Mouse (Mus musculus): ENCODE results near the gene Nup50. TPM values are rescaled to one million over a fixed set of nuclear protein-coding genes. Genes with fewer than 3 reads are reported as not detected.

Nup50 gene
- polyA plus RNA-seq, 1 experiment, result 69.8 TPM

DNA sequence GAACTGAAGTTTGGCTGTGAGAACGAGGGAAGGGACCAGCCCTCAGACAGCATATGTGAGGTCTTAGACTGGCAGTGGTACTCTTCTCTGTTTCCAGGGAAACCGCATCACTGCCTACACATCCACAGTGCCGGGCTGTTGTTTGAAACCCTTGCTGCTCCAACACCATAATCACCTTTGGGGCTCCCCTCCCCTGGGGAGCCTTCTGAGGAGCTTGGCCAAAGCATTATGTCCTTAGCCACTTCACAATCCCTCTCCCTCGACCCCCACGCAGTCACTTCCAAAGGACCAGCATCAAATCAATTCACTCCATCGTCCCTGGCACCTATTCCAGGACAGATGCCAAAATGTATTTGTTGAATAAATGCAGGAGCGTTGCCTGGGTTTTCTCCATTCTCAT is 66.6 kb downstream of the Nup50 start:
- no peak for TF ChIP-seq CTCF (IDR thresholded peaks at IDR 0.05; ENCODE audit: low read depth, low read length)
- no peak for TF ChIP-seq EP300 (IDR thresholded peaks at IDR 0.05; ENCODE audit: insufficient read depth, low read depth, low read length)
- TF ChIP-seq POLR2A (IDR thresholded peaks at IDR 0.05; ENCODE audit: insufficient read depth, low read length), result no peak
- Histone ChIP-seq H3K9me3 (replicated peaks; ENCODE audit: control insufficient read depth, insufficient read depth, low read length, poor library complexity, severe bottlenecking) (no peaks in the 10 kb centered on the region), H3K4me3 (ENCODE audit: low read depth, low read length) (no peak overlapping the region), H3K36me3 (ENCODE audit: control insufficient read depth, insufficient read depth, low read length, poor library complexity, severe bottlenecking) (no peaks in the 10 kb centered on the region), H3K9ac (ENCODE audit: low read depth, poor library complexity, severe bottlenecking) (no peak overlapping the region), H3K27ac (ENCODE audit: insufficient read depth, low read length) (no peak overlapping the region), H3K27me3 (ENCODE audit: control insufficient read depth, insufficient read depth, low read length, poor library complexity, severe bottlenecking) (no peaks in the 10 kb centered on the region), H3K4me1 (ENCODE audit: control insufficient read depth, insufficient read depth, low read length) (no peaks in the 10 kb centered on the region)

Other genes starting within 250 kb of the Nup50 start
- 41.1 and 43.9 TPM in 2 replicates for gene Arhgap8, start 203.4 kb upstream of the Nup50 start, polyA plus RNA-seq (2011; ENCODE audit: insufficient read depth, insufficient read length, low read depth, missing spikeins)
- gene Phf21b, start 67.4 kb upstream of the Nup50 start, polyA plus RNA-seq (2011; ENCODE audit: insufficient read depth, insufficient read length, low read depth, missing spikeins), result 2.6 and 4.2 TPM in 2 replicates
- gene Gm29666, start 3.4 kb upstream of the Nup50 start, polyA plus RNA-seq (2011; ENCODE audit: insufficient read depth, insufficient read length, low read depth, missing spikeins), result 1.1 and 1.2 TPM in 2 replicates
- gene 5031439G07Rik, start 65.1 kb downstream of the Nup50 start, polyA plus RNA-seq (2011; ENCODE audit: insufficient read depth, insufficient read length, low read depth, missing spikeins), result 20.8 and 26.5 TPM in 2 replicates
- gene Upk3a, start 93.7 kb downstream of the Nup50 start, polyA plus RNA-seq (2011; ENCODE audit: insufficient read depth, insufficient read length, low read depth, missing spikeins), result not detected in 2 replicates
- 32.3 and 32.4 TPM in 2 replicates for gene Fam118a, start 105.5 kb downstream of the Nup50 start, polyA plus RNA-seq (2011; ENCODE audit: insufficient read depth, insufficient read length, low read depth, missing spikeins)
- 4.8 TPM in 2 replicates for gene Smc1b, start 208.6 kb downstream of the Nup50 start, polyA plus RNA-seq (2011; ENCODE audit: insufficient read depth, insufficient read length, low read depth, missing spikeins)
- gene Ribc2, start 208.7 kb downstream of the Nup50 start, polyA plus RNA-seq (2011; ENCODE audit: insufficient read depth, insufficient read length, low read depth, missing spikeins), result not detected in 2 replicates

All from ES-Bruce4 (cell line).